Mouse (Mus musculus): ENCODE measurements around the gene Cpt1b.

GRCm38 (mm10) chr15:89473921-89474320 lies 48.3 kb upstream of the Cpt1b start:
- TF ChIP-seq CTCF (IDR thresholded peaks at IDR 0.05; ENCODE audit: borderline replicate concordance, control insufficient read depth, extremely low read depth, insufficient read depth, low read length, poor library complexity) (no peak), POLR2A (IDR thresholded peaks at IDR 0.05; ENCODE audit: control insufficient read depth, extremely low read depth, insufficient read depth, low read length, poor library complexity) (no peak)

Data from thymus, adult 2 months (tissue).